24 mouse cellular contexts compared by ENCODE assay signal in genomic region chr2:76977650-76978049, GRCm38 (mm10). TPM values are rescaled to one million over a fixed set of nuclear protein-coding genes. Genes with fewer than 3 reads are reported as not detected.
DNase-seq lines count a peak whose midpoint lies in the region; ATAC-seq lines count a peak whose summit lies in the region.
"Had no signal": no experiment of that assay in that cellular context is flagged by ENCODE, and none has a peak within 500 bp of the region (broad histone marks: within the 10 kb centered on the region; RNA-seq: fewer than 3 reads in every experiment).

No protein-coding gene starts in this region.

- ATAC-seq in heart, embryonic 13.5 days (ENCODE audit: extremely low read depth, insufficient number of reproducible peaks, low FRiP score, low TSS enrichment): no peak
- no peak for ATAC-seq in heart, embryonic 16.5 days (replicated peaks; ENCODE audit: extremely low read depth, insufficient read depth, low FRiP score)
- no peak for ATAC-seq in kidney, embryonic 14.5 days (ENCODE audit: low FRiP score, low TSS enrichment)
- ATAC-seq: CD4-positive, CD25-positive, alpha-beta regulatory T cell, adult 4 months; forebrain, embryonic 14.5 days; forebrain, postnatal 0 days; intestine, postnatal 0 days had no signal

- 66% methylated on average over 6 of the region's 6 CpGs for WGBS in heart, embryonic 13.5 days
- WGBS in heart, embryonic 10.5 days: 76% methylated on average over 6 of the region's 6 CpGs
- 57% methylated on average over 6 of the region's 6 CpGs for WGBS in heart, embryonic 16.5 days
- 67% methylated on average over 6 of the region's 6 CpGs for WGBS in kidney, embryonic 14.5 days

- H3K4me3 ChIP-seq in heart, embryonic 13.5 days: no peak overlapping the region
- H3K4me3 ChIP-seq in heart, embryonic 10.5 days: no peak overlapping the region
- H3K4me3 ChIP-seq in heart, embryonic 16.5 days (ENCODE audit: low read length): no peak overlapping the region
- no peak overlapping the region for H3K4me3 ChIP-seq in kidney, embryonic 14.5 days (ENCODE audit: low read length)
- H3K4me3 ChIP-seq: embryonic facial prominence, embryonic 12.5 days; embryonic facial prominence, embryonic 15.5 days; hindbrain, embryonic 12.5 days; hindbrain, embryonic 15.5 days; kidney, embryonic 15.5 days had no signal

- H3K27ac ChIP-seq in heart, embryonic 13.5 days (replicated peaks): 0 out of 2 replicates have a peak overlapping the region, but pooled peaks have one; percentile 1
- no peak overlapping the region for H3K27ac ChIP-seq in heart, embryonic 10.5 days
- H3K27ac ChIP-seq in heart, embryonic 16.5 days (ENCODE audit: low read length): peak overlapping the region; percentile 19
- H3K27ac ChIP-seq in kidney, embryonic 14.5 days (ENCODE audit: low read depth, low read length): no peak overlapping the region
- H3K27ac ChIP-seq: embryonic facial prominence, embryonic 12.5 days; embryonic facial prominence, embryonic 15.5 days; hindbrain, embryonic 12.5 days; hindbrain, embryonic 15.5 days; kidney, embryonic 15.5 days had no signal

- peak; percentile 62 for DNase-seq in gastrocnemius, postnatal 25 days
- DNase-seq in gastrocnemius, adult 8-10 months (ENCODE audit: low spot score in 2 of 2): no peak
- DNase-seq in heart, embryonic 10.5 days (ENCODE audit: low spot score): no peak
- DNase-seq in heart, postnatal 10 days: no peak
- peak; percentile 87 for DNase-seq in skeletal muscle tissue, adult 2 months (ENCODE audit: low read depth, low spot score)
- DNase-seq: adrenal gland, adult 2 months; adrenal gland, postnatal 14 days; cerebellum, adult 11 months; cerebellum, adult 2 months; cerebellum, adult 9-11 months; cerebellum, postnatal 25 days; forebrain, postnatal 0 days; kidney, adult 2 months had no signal

- H3K4me2 ChIP-seq in heart, embryonic 13.5 days: peak overlapping the region; percentile 17
- peak overlapping the region; percentile 38; the same call in 1 of the 2 replicates for H3K4me2 ChIP-seq in heart, embryonic 16.5 days (ENCODE audit: low read depth, low read length)
- no peak overlapping the region for H3K4me2 ChIP-seq in kidney, embryonic 14.5 days (replicated peaks; ENCODE audit: low read depth, low read length)
- H3K4me2 ChIP-seq: embryonic facial prominence, embryonic 12.5 days; embryonic facial prominence, embryonic 15.5 days; hindbrain, embryonic 12.5 days; hindbrain, embryonic 15.5 days; kidney, embryonic 15.5 days had no signal

- intact Hi-C loops in heart, postnatal 10 days (cut with DNase I): loop anchor here (10.0 kb wide), 1 partner anchor 227 kb away; no protein-coding TSS in a partner anchor

- H3K9ac ChIP-seq in heart, embryonic 13.5 days: peak overlapping the region; percentile 48
- H3K9ac ChIP-seq in heart, embryonic 16.5 days (ENCODE audit: low read length): no peak overlapping the region; the same call in 1 of the 2 replicates
- H3K9ac ChIP-seq in kidney, embryonic 14.5 days (ENCODE audit: low read depth, low read length): no peak overlapping the region
- H3K9ac ChIP-seq: embryonic facial prominence, embryonic 12.5 days; embryonic facial prominence, embryonic 15.5 days; forebrain, postnatal 0 days; hindbrain, embryonic 12.5 days; hindbrain, embryonic 15.5 days; kidney, embryonic 15.5 days had no signal

- no peaks in the 10 kb centered on the region for H3K27me3 ChIP-seq in heart, embryonic 13.5 days (replicated peaks)
- no peaks in the 10 kb centered on the region for H3K27me3 ChIP-seq in heart, embryonic 10.5 days (ENCODE audit: insufficient read depth, poor library complexity, severe bottlenecking)
- H3K27me3 ChIP-seq in heart, embryonic 16.5 days (ENCODE audit: control insufficient read depth, insufficient read depth, low read length): no peaks in the 10 kb centered on the region
- no peaks in the 10 kb centered on the region for H3K27me3 ChIP-seq in kidney, embryonic 14.5 days (ENCODE audit: control insufficient read depth, insufficient read depth, low read length)
- H3K27me3 ChIP-seq: embryonic facial prominence, embryonic 12.5 days; embryonic facial prominence, embryonic 15.5 days; hindbrain, embryonic 12.5 days; hindbrain, embryonic 15.5 days; kidney, embryonic 15.5 days had no signal

- peaks cover 44% of the 10 kb centered on the region for H3K4me1 ChIP-seq in heart, embryonic 13.5 days
- H3K4me1 ChIP-seq in heart, embryonic 10.5 days: no peaks in the 10 kb centered on the region
- H3K4me1 ChIP-seq in heart, embryonic 16.5 days (ENCODE audit: control insufficient read depth, insufficient read depth, low read length): peaks cover 30% of the 10 kb centered on the region
- no peaks in the 10 kb centered on the region for H3K4me1 ChIP-seq in kidney, embryonic 14.5 days (ENCODE audit: control insufficient read depth, insufficient read depth, low read length)
- H3K4me1 ChIP-seq: embryonic facial prominence, embryonic 12.5 days; embryonic facial prominence, embryonic 15.5 days; hindbrain, embryonic 12.5 days; hindbrain, embryonic 15.5 days; kidney, embryonic 15.5 days had no signal

- H3K9me3 ChIP-seq in heart, embryonic 13.5 days: no peaks in the 10 kb centered on the region
- H3K9me3 ChIP-seq in heart, embryonic 10.5 days: no peaks in the 10 kb centered on the region
- no peaks in the 10 kb centered on the region for H3K9me3 ChIP-seq in heart, embryonic 16.5 days (replicated peaks; ENCODE audit: control insufficient read depth, low read length)
- H3K9me3 ChIP-seq in kidney, embryonic 14.5 days (ENCODE audit: control insufficient read depth, low read length): no peaks in the 10 kb centered on the region
- H3K9me3 ChIP-seq: embryonic facial prominence, embryonic 12.5 days; embryonic facial prominence, embryonic 15.5 days; hindbrain, embryonic 12.5 days; hindbrain, embryonic 15.5 days; kidney, embryonic 15.5 days had no signal

- H3K36me3 ChIP-seq in heart, embryonic 13.5 days: peaks cover 59% of the 10 kb centered on the region
- H3K36me3 ChIP-seq in heart, embryonic 10.5 days: peaks cover 56% of the 10 kb centered on the region
- H3K36me3 ChIP-seq in heart, embryonic 16.5 days (ENCODE audit: control insufficient read depth, insufficient read depth): peaks cover 30% of the 10 kb centered on the region
- no peaks in the 10 kb centered on the region for H3K36me3 ChIP-seq in kidney, embryonic 14.5 days (ENCODE audit: control insufficient read depth, insufficient read depth, low read length)
- H3K36me3 ChIP-seq: embryonic facial prominence, embryonic 12.5 days; embryonic facial prominence, embryonic 15.5 days; hindbrain, embryonic 12.5 days; hindbrain, embryonic 15.5 days; kidney, embryonic 15.5 days had no signal

RNA-seq across cellular contexts. Expression of gene Ttn, which starts 4.7 kb away (rescaled TPM):
- total RNA-seq in gastrocnemius, postnatal 25 days (2021): 1,000 to 10,000 TPM; 6,049 to 7,005 TPM
- over 10,000 TPM in 1 of 4 experiments, 1,000 to 10,000 TPM in 3; 5,242 to 10,811 (median 7,168) TPM for total RNA-seq in gastrocnemius, adult 8-10 months (2022)
- polyA plus RNA-seq in heart, embryonic 13.5 days (2015; fragmentation: Nextera tagmentation; extraction: Ambion mirVana): 426 and 512 TPM in 2 replicates
- polyA plus RNA-seq in heart, embryonic 10.5 days (2016; fragmentation: Nextera tagmentation; extraction: Ambion mirVana): 356 and 545 TPM in 2 replicates
- 717 and 788 TPM in 2 replicates for polyA plus RNA-seq in heart, embryonic 16.5 days (2015; fragmentation: Nextera tagmentation; extraction: Ambion mirVana)
- total RNA-seq in heart, postnatal 10 days (2021): 1,000 to 10,000 TPM; 2,261 to 2,393 TPM
- 0.23 and 0.64 TPM in 2 replicates for polyA plus RNA-seq in kidney, embryonic 14.5 days (2014; fragmentation: Nextera tagmentation; extraction: Ambion mirVana)

Comparison
In these comparisons a context has a peak if more than half of its experiments do, and no peak if none do; other contexts are left out.
1. DNase-seq: peak in gastrocnemius, postnatal 25 days (single experiment) and skeletal muscle tissue, adult 2 months (single experiment); none in gastrocnemius, adult 8-10 months (0 of 2), heart, embryonic 10.5 days (single experiment) and heart, postnatal 10 days (0 of 2).
2. H3K27ac ChIP-seq: peak in heart, embryonic 13.5 days (single experiment) and heart, embryonic 16.5 days (single experiment); none in heart, embryonic 10.5 days (single experiment) and kidney, embryonic 14.5 days (single experiment).
3. RNA of gene Ttn, which starts 4.7 kb away (polyA plus RNA-seq): 717 to 788 TPM in heart, embryonic 16.5 days, 426 to 512 TPM in heart, embryonic 13.5 days and 356 to 545 TPM in heart, embryonic 10.5 days; 0.23 to 0.64 TPM in kidney, embryonic 14.5 days; every median in the first group is over 100 times any median in the second.